Mouse (Mus musculus) A20 (cell line): Measurements from ENCODE around the gene Desi1.
A peak's percentile ranks its signal among the peaks of the same experiment; 100 is the strongest.
"Not testable (repeated sequence)": the region's sequence is repeated elsewhere in the genome, so short reads cannot be mapped to it uniquely, and the experiment has no call there.

Experiments
- DNase-seq: peaks from one replicate; pipeline ENCODE4 v3.0.0-alpha.2; 2011; ENCODE audit warnings: low read depth, low spot score

The Desi1 gene

DNA sequence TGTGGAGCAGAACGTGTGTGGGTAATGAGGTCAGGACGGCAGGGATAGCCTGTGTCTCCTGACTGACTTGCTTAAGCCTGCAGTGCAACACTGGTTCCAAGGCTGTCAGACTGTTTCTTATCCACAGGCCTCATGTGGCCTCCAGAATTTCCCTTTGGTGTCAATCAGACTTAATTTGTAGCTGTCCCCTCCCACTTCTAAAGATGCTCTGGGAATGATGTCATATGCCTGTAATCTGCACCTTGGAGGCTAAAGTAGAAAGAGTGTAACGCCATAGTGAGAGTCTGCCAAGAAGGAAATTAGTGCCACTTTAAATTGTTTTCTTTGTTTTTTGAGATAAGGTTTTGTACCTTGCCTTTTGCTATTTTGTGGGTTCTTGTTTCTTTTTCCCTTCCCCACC, 14.4 kb downstream of the Desi1 start:
- DNase-seq = no peak

DNA sequence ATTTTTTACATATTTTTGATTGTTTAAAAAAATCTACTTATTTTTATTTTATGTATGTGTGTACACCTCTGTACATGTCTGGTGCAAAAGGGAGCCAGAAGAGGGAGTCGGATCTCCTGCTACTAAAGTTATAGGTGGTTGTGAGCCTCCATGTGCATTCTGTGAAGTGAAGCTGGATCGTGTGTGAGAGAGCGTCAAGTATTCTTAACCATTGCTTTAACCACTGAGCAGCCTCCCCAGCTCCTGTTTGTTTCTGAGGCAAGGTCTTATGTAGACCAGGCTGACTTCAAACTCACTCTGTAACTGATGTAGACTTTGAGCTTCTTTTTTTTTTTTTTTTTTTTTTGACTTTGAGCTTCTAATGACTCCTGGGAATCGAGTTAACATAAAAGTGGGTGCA, 16.2 kb downstream of the Desi1 start:
- DNase-seq = peak; percentile 58

DNA sequence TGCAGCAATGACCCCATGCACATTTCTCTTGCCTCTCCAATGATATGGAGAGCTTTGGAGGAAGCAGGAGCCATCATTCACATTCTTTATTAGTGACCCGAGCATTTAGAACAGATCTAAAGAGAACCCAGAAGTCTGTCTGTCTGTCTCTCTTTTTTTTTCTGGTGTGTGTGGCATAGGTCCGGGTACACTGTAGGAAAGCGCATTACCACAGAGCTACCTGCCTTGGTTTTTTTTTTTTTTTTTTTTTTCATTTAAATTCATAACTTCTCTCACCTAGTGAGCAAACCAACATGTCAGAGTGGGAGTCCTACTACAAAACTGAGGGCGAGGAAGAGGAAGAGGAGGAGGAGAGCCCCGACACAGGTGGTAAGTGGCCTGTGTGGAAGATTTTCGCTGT, 16.8 kb downstream of the Desi1 start:
- DNase-seq = no peak

DNA sequence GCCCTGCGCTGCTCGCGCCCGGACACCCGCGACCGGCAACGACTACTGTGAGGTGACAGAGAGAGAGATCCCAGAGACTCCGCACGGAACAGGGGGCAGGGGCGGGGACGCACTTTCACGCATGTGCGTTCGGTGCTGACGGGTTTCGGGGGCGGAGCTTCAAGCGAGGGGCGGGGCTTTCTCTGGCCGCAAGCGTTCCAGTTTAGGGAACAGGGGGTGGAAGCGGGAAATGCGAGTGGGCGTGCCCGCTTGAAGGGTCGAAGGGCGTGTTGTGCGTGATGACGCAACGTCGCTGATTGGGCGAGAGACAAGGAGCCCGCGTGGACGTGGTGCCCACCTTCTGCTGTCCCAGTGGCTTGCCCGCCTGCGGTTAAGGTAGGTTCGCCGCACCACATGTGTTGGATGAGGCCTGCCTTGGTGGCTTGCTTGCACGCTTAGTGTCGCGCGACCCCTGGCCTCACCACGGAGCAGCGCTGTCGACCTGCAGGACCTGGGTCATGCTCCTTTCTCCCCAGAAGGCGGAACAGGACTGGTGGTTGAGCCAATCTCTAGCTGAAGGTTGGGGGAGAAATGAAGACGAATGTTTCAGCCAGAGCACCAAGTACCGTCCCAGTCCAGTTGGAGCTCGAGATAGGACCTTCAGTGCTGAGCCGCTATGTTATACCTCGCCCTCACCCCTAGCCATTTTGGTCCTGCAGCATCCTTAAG, 17.4 kb downstream of the Desi1 start:
- DNase-seq = peak; percentile 100

DNA sequence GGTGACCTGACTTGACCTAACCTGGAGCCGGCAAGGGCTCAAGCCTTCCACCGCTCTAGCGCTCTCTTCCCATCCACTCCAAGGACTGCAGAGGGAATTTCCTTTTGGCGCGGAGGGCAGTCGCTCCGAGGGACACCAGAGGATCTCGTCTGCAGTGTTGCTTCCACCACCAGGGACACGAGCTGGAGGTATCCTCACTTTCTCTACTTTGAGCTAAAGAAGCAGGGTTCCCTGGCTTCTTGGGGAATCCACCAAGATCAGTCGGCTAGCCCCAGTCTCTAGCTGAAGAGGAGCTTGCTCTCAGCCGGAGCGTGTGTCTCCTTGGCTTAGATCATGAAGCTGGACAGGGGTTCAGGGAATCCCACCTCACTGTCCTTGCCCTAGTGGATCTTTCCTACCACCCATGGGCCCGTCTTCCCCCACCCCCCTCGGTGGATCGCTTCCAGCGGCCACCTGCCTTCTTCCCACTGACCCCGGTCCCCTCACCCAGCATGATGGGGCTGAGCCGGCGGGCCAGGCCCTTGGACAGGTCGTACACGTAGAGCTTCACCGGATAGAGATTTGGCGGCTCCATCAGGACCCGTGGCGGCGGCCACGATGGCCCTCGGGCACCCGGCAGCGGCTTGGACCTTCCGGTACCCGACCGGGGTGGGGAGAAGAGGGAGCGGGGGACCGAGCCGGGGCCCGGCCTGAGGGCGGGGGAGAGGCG, 18.1 kb downstream of the Desi1 start:
- peak; percentile 51 for DNase-seq

DNA sequence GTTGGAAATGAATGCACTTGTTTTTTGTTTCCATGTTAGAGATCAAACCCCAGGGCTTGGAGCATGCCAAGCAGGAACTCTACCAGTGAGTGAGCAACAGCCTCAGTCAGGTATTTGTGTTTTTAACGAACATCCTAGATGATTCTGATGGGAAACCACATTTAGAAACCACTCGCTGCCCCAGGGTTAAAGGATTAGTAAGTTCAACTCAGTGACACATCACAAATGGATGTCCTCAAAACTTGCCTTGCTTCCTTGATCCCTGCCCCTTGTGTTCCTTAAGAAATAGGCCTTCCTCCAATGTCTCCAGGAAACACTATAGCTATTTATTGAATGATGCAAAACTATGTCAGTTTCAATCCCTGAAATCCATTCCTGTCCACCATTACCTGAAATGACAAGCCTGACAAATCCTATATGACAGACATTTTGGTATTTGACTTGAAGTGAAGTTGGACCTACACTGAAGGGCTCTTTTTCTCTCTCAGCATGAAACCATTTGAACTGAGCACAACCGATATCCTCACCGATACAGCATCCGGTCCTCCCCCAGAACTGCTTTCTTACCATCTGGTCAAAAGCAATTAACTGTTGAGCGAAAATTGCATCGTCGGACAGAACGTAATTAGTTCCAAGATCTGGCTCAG, 18.8 kb downstream of the Desi1 start:
- DNase-seq = no peak

DNA sequence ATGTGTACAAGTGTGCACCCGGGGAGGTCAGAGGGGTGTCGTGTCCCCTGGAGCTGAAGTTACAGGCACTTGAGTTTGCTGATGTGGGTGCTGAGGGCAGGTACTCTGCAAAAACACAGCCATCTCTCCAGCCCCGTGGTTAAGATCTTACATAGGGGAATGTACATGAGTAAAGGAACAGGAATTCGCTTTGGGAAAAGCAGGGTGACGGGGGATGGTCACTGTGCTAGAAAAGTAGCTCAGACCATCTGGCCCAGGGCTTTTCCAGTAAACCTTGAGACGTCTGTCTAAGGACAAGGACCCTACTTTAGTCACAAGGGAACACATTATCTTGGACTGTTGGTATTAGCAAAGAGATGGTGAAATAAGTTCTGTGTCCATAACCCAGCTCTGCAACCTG, 21.7 kb downstream of the Desi1 start:
- DNase-seq = no peak

DNA sequence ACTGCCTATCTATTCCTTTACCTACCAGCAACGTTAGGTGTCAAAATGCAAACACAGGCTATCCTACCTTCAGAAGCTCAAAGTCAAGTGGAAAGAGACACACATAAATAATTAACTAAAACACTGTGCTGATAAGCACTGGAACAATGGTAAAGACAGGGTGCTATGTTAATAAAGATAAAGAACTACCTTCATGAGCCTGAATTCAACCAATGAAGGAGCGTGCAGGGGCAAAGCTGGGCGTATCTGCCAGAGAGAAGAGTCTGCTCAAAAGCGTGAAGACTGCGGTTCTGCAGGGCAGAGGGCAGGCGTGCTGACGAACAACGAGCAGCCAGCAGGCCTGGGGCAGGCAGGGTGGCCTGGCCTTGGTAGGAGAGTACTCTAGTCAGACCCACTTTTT, 29.4 kb downstream of the Desi1 start:
- no peak for DNase-seq

DNA sequence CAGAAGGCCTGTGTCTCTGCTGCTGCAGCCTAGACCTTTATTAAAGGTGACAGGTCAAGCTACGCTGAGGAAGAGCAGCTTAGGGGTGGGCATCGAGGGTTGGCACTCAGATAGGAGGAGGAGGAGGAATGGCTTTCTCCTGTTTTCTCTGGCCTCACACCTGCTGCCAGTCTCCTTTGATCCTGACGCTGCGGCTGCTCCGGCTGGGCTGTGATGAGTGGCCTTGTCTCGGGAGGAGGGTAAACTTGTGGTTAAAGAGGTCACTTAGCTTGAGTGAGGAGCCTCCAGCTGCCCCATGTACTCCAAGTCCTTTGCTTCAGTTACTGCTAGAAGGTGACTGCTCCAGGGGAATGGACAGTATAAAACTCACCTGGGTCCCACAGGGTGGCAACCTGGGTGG, 39.7 kb downstream of the Desi1 start:
- DNase-seq = no peak

DNA sequence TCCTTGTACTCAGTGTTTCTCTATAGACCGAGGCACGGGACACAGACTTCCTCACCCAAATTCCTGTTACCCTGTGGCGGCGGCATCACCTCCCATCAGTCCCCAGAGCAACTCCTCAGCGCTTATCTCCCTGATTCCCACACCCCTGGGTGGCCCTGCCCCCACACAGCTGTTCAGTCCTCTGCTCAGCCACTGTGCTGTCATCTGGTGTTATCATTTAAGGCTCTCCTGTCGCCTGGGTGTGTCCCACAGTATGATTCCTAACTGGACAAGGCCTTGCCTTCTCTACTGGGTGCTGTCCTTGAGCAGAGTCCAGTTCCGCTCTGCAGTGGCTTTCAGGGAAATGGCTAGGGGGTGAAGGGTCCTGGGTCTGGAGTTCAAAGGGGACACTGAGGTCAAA, 43.1 kb downstream of the Desi1 start:
- no peak for DNase-seq

DNA sequence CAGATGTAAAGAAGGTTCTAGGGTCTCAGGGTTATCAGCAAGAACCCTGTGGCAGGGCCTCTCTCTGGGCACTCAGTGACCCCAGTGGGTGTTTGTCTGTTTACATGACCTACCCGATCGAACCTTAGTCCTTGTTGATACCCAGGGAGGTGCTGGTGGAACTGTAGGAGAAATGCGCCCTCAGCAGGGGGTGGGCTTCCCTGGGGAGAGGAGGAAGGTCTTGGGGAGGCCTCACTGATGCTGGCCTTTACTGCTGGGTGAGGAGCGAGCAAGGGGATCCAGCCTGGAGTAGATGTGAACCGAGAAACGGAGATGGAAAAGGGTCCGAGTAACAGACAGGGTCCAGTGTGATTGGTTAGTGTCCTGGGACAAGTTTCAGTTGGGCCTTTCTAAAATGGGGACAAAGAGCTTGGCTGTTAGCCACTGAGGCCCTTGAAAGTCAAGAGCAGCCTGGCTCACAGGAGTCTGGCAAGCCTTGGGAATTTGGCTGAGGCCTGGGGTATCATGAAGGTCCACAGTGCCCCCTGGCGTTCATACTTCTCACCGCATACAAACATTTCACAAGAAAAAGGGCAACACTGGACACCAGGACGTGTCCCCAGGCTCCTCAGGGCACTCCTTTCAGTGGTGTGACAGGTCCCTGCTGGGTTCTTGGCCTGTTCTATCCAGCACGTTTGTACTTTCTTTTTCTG, 44.1 kb downstream of the Desi1 start:
- DNase-seq = peak; percentile 77

DNA sequence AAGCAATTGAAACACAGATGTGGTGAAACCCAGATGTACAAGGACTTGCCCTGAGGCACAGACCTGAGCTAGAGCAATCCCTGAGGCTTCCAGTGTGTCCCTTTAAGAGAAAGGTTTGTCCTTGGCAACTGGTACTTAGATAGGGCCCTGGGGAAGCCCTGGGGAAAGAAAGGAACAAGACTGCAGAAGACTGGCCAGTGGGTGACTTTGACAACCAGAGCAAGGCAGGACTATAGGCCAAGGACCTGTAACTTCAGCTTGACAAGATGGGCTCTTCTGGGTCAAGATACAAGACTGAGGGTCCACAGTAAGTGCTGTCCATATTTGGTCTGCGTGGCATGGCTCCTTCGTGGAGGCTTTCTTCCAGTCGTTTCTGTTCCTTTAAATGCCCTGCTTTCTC, 46.0 kb downstream of the Desi1 start, which contains the start of gene Xrcc6:
TSS of gene Xrcc6 (plus strand) at position 190 of the 400 bp plus-strand sequence.
- DNase-seq = no peak

DNA sequence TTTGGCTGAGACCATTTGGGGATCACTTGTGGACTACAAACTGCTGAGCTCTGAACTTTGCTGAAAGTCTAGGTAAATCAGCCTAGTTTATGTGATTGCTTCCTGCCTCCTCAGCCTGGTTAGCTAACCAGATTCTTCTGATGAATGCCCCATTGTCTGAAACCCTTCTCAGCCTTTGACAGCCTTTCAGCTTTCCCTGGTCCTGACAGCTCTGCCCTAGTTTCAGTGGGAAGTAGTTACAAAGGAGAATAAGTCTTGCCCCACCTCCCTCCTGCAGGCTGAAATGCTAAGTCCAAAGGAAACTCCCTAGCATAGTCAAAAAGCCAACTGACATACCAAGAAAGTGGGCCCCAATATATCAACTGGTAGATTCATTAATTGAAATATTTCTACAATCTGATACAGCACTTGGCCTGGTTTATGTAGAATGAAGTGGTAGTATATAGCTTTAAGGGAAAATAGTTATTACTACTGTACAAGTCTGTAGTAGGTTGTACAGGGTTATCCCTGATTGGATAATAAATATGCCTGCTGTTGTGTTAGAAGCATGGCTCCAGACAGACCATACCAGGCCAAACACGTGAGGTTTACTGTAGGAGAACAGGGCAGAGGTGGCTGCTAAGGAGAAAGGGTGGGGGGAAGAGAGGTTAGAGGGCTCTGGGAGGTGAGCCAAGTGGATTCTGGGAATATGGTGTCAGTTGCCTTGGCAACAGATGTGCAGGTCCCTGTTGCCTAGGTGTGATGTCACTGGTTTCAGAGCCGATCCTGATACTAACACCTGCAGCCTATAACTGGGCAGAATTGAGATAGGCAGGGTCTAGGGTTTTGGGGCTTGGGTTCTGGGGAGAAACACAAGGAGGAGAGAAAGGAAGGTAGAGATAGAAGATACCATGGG, 48.1 kb downstream of the Desi1 start:
- no peak for DNase-seq

DNA sequence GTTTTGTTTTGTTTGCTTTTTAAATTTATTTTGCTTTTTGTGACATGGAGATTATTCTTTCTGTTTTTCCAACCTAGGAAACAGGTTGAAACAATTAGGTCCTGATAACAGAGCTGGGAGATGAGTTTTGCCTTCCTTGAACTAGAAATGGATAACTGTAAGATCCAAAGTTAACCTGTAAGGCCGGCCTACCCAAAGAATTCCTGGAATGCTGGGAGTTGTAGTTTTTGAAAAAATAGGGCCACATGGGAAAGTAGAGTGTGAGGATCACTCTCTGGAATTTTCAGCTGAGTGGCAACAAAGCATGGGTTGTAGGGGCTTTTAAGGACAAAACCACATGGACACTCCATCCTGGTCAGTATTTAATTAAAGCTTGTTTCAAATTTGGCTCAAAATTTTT, 51.5 kb downstream of the Desi1 start:
- DNase-seq = no peak

DNA sequence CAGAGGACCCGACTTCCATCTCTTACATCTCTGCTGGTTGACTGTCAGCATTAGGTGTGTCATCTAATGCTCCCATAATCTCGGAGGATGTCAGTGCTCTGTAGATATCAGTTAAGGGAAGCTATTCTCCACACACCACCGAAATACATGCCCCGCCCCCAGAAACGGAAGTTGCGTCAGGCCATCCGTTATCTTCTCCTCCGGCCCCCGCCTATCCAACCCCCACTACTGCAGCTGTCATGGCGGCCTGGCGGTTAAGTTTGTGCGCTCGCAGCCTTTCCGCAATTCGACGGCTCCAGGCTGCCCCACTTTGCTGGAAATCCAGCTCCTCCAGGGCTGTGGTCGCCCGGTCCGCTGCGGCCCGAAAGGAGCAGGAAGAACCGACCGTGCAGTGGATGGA, 53.3 kb downstream of the Desi1 start, which contains the start of gene 1700029P11Rik:
TSS of gene 1700029P11Rik (plus strand) at position 220 of the 400 bp plus-strand sequence.
- no peak for DNase-seq

DNA sequence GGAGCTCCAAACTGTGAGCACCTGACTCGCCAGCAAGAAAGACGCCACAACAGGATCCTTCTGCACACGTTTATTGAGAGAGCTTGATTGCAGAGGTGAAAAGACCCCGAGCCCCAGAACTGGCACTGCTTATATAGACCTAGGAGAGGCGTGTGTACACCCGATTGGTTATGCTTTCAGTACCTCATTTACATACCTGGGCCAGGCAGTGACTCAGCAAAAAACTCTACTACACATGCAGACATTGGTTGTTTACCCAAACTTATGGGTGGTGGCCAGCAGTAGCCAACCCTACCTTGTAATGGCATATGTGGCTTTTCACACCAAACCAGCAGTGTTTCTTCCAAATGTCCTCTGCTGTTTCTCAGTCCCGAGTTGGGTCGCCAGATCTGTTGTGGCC, 58.5 kb downstream of the Desi1 start:
- not testable (repeated sequence) for DNase-seq

DNA sequence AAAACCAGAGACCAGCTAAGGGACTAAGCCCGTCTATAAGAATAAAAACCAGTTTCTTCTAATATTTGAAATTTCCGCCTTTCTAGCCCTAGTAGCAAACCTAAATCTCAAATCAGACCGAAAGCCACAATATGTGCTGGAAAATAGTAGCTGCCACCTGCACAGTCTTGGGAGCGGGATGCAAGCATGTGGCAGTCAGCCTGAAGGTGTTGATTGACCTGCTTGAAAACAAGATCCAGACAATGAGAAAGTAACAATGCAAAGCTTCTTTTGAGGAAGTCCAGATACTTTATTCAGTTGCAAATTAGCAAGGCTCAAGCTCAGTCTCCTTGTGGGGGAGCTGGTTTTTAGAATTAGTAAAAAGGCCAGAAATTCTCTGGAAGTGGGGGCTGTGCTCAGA, 63.2 kb downstream of the Desi1 start:
- not testable (repeated sequence) for DNase-seq

DNA sequence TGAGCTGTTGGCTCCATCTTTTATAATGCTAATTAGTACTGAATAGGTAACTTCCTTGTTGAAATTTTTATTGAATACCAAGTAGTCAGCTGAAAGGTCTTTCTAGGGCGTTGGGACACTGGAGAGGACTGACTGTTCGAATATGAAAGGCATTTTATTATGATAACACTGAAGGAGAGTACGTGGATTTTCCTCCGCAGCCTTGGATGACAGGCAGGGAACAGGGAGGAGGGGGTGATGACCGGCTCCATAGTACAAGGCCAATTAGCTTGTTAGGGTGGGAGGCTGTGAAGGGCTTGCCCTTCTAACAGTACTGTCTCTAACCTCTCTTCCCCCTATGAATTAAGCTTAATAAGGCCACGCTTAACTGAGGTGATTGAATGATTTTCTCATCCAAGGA, 64.0 kb downstream of the Desi1 start:
- DNase-seq = not testable (repeated sequence)

DNA sequence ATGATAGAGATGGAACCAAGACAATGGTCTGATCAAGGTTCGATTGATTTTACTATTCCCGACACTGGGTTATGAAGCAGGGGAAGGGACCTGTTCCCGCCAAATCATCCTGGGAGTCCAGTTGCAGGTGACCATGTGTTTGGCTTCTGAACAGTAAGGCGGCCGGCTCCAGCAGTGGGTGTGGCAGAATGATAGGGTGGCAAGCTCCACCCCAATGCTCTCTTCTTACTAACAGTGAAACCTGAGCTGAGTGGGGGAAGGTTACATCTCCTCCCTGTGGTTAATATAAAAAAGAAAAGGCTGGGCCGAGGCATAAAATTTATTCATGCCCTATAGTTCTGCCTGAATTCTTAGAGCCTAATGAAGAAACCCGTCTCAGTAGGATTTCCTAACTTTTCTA, 64.5 kb downstream of the Desi1 start:
- peak; percentile 71 for DNase-seq

DNA sequence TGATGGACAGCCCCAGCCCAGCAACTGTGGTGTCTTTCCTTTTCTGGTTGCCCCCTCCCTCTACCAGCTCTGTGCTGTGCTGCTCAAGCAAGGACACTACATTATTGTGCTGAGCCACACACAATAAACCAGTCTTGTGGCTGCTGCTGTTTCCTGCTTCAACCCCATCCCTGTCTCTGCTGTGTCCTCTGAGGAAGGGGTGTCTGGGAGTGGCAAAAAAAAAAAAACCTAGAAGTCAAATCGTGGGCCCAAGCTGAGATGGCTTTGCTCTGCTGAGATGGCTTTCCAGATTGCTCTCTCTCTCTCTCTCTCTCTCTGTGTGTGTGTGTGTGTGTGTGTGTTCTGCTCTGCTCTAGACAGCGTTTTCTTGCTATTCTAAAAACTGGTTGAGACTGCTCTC, 65.2 kb downstream of the Desi1 start:
- no peak for DNase-seq

DNA sequence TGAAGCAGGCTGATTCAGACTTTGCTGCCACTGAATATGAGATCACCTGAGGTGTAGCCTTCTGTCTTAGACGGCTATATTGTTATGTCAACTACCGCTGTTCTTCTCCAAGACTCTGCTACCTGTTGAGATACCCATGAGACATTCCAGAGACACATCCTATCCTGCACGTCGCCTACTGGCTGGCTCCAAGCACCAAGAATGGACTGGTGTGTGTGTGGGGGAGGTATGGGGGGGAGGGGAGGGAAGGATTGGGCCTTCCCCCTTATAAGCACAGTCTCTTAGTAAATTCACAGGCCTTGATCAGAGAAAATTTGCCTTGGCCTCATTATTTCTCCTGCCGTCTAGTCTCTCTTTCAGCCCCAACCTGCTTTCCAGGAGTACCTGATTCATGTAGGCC, 65.8 kb downstream of the Desi1 start:
- no peak for DNase-seq
